Mouse (Mus musculus): ENCODE data around the gene Med20.

The Med20 gene

DNA sequence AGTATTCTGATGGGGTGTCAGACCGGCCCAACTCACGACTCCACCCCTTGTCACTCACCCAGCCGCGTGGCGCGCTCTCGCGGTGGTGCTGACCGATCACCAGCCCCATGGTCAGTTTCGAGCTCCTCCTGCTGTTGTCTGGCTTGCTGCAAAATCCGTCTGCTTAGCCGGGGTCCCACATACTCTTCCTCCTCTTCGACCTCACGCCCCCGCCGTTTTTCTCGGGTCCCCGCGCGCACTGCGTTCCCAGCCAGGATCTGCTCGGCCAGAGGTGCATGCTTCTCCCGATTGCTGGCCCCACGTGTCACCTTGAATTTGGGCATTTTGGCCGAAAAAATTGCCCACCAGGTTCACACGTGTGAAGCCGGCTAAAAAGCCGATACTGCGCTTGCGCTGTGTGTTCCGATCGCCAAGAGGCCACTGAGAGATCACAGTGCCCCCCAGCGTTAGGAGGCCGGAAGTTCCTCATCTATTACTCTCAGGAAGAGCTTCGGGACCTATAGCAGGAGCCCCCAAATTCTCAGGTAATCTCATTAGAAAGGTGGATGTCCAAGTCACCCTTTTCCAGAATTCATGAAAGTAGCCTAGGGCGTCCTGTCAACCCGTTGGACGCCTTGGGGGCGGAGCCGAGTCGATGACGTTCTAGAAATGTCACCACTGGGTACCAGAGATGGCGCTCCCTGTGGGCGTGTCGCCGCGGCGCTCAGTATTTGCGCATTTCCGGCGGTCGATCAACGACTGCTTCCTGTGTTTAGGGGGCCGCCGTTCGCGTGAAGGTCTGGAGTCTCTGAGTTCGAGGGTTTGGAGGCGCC, at the start of gene Med20, which contains the start of the genes Bysl and Gm20517:
Gene Med20 (plus strand): TSS at position 734 of the 812 bp plus-strand sequence.
Gene Bysl (minus strand): TSS at position 644 of the 812 bp plus-strand sequence.
Gene Gm20517 (plus strand): TSS at position 741 of the 812 bp plus-strand sequence.
- DNase-seq: peak; percentile 97

DNA sequence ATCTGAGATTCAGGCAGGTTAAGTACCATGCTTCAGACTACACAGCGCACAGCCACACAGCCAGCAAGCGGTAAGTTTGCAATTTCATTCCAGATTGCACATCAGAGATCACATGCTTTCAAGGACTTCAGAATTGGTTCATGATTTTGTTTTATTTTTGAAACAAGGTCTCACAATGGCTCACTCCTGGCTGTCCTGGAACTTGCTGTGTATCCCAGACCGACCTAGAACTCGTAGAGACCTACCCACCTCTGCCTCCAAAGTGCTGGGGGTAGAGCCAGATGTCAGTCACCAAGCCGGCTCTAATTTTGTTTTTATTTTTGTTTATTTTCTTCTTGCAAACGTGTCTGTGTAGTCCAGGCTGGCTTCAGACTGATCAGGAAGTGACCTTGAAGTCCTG, 48.5 kb upstream of the Med20 start:
- DNase-seq: no peak

- no peak for DNase-seq
These were observed 46.8 kb upstream of the Med20 start for GRCm38 (mm10) chr17:47564612-47565011.

GRCm38 (mm10) chr17:47566133-47566532, 45.2 kb upstream of the Med20 start:
- DNase-seq: no peak

DNA sequence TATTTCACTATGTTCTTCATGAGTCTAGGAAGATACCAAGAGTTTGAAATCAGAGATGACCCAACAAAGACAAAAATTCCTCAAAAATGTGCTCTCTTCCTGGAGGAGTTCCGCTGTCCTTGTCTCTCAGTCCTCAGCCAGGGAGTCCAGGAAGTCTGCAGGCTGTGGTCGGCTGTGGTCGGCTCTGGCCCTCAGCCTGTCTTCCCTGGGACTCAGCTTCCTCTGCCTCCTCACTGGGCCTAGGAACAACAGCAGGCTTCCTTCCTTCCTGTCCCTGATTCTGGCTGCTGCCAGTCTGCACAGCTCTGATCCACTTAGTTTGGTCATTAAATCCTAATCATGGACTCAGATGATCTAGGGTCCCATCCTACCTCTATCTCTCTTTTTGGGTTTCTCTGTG, 44.1 kb upstream of the Med20 start:
- no peak for DNase-seq

GRCm38 (mm10) chr17:47568389-47568788, 43.0 kb upstream of the Med20 start:
- DNase-seq: no peak

- no peak for DNase-seq
These were observed 42.3 kb upstream of the Med20 start for GRCm38 (mm10) chr17:47568951-47569527.

GRCm38 (mm10) chr17:47571621-47572020, 39.8 kb upstream of the Med20 start:
- no peak for DNase-seq

DNA sequence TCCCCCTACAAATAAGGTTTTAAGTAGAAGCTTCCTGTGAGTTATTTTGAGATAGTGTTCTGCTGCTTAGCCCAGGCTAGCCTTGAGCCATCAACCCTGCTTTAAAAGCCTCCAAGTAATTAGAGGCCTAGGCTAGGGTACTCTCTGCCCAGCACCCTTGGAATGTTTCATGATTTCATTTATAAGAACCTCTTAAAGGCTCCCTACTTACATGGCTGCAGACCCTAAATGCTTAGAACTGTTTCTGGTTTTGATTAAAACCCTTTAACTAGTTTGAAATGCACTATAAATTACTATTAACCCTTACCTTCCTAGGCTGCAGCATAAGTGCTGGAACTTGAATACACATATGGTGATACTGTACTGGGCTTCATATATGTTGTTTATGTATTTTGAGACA, 38.9 kb upstream of the Med20 start:
- no peak for DNase-seq

DNA sequence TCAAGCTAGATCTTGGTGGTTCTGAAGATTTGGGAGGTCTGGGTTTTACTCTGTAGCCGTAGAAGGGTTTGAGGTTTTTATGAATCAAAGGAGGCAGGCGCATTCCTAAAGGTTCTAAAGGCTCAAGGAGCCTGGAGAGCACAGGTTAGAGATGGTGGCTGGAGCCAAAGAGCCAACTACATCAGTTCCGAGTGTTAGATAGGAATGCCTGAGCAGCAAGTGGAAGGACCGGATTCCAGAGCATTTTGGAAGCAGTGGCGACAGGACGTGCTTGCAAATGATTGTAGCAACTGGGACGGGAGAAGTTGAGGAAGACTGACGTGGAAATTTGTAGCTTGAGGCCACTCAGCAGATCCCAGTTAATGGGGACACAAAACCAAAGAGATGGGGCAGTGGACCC, 37.4 kb upstream of the Med20 start:
- DNase-seq: no peak

DNA sequence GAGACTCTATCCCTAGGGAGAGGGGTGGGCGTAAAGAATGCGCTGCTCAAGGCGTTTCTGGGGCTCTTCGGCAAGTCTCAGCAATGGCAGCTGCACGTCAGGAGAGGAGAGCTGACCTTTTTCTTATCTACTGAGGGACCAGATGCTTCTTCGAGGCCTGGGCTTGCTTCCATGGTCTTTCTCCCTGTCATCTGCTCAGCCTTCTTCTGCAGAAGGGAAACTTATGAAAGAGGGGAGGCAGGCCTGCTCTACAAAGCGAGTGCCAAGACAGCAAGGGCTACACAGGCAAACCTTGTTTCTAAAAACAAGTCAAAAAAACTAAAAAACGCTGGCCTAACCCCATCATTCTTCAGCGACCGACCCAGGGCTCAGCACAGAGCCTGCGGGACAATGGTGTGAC, 36.6 kb upstream of the Med20 start:
- DNase-seq: no peak

DNA sequence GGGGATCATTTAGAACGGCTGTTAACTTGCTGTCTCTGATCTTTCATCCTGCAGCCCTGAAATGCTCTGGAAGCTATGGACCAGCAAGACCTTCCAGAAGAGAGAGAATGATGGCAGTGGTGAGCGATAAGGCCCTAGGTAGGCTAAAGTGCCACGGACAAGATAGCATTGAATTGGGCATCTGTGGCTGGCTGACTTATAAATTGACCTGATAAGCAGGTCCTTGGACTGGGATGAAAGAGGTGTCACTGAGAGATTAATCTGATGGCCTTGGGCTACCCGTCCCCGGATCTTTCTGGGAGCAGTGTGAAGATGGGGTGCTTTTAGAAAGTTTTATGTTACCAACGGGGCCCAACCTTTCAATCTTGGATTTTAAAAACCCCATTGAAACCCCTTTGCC, 32.7 kb upstream of the Med20 start:
- DNase-seq: no peak

GRCm38 (mm10) chr17:47580962-47581361, 30.4 kb upstream of the Med20 start:
- DNase-seq: no peak

DNA sequence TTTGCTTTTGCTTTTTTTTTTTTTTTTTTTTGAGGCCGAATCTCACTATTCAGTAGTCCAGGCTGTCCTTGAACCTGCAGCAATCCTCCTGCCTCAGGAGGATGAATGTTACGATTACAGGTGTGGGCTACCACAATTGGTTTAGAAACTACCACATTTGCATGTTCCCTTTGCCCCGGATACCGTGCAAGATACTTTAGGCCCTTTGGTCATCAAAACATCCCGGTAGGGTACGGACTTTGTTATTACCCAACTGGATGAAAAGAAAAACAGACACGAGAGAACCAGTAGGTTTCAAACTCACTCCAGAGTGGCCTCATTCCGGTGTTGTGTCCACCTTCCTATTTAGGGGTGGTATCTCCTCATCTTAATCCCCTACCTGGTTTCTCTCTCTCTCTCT, 22.9 kb upstream of the Med20 start:
- no peak for DNase-seq

- no peak for DNase-seq
These were observed 20.3 kb upstream of the Med20 start for GRCm38 (mm10) chr17:47591073-47591472.

DNA sequence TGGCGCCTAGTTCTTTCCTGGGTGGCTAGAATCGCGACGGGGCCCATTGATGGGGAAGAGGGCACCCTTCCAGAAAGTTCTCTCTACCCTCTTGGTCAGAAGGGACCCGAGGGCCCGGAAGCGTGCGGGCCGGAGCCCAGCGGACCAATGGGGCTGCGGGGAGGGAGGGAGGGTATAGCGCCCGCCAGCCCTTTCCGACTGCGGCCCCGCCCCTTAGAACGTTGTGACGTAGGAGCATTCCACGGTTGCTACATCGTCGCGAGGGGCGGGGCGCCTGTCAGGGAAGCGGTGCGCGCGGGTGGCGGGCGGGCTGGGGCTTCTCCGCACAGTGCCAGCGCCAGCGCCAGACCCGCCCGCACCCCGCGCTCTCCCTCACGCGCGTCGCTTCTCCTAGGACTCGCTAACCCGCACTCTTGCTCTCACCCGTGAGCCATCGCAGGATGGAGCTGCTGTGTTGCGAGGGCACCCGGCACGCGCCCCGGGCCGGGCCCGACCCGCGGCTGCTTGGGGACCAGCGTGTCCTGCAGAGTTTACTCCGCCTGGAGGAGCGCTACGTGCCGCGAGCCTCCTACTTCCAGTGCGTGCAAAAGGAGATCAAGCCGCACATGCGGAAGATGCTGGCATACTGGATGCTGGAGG, 18.0 kb upstream of the Med20 start:
- peak; percentile 95 to 97 for DNase-seq

DNA sequence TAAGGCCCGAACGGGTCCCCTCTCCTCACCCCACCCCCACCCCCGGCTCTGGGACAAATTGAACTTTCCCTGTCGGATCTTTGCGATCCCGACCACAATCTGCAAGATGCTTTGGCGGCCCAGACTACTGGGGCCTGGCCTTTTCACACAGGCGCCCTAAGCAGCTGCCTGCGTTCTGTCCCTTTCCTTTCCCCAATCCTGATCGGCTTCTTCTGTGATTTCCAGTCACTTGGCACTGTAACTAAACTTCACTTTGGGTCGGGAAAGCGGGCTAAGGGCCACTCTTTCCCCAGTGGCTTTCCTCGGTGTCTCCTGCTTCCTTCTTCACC, 17.6 kb upstream of the Med20 start:
- no peak for DNase-seq

GRCm38 (mm10) chr17:47594183-47594968, 17.0 kb upstream of the Med20 start:
- DNase-seq: peak; percentile 34 to 37

DNA sequence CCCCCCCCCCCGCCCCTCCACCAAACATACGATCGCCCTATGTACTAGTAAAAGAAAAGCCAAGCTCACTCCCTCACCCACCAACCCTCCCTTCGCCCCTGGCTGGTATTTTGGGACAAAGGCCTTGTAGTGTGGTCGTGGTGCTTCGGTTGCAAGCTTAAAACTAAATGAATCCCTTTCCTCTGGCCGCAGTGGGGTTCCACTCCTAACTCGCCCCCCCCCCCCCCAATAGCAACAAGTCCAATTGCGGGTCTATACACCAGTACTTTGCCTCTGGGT, 16.5 kb upstream of the Med20 start:
- no peak for DNase-seq

GRCm38 (mm10) chr17:47595248-47596161, 15.9 kb upstream of the Med20 start:
- DNase-seq: peak in 1 of 2 experiments; percentile 18

DNA sequence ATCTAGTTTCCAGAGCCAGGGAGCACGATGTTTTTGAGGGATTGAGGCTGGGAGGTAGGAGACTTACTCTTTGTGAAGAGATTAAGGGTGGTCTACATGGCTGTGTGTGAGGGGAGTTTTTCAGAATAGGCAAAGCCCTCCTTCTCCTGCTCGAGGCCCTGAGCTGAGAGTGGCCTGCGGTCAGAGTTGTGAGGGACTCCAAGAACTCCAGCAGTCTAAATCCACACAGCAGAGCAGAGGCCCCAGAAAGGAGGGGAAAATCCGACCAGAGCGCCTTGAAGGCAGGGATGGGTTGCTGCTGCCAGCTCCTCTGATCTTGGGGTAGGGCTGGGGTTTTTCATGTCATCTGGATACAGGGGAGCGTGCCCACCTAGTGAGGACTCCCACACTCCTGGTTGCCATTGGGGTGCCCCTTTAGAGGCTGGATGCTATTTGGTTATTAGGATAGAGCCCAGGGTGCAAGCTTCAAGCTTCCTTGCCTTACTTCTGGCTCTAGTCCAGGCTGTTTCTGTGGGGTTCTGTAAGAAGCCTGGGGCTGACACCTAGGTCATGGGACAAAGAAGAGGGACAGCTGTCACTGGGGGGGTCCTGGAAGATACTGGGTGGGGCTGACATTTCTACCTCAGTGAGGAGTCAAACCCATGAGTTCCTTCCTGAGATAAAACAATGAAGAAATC, 15.1 kb upstream of the Med20 start:
- DNase-seq: no peak

- no peak for DNase-seq
These were observed 14.6 kb upstream of the Med20 start for GRCm38 (mm10) chr17:47596839-47597164.

Data from cerebellum, adult 18-20 months (tissue).